Mouse (Mus musculus): ENCODE measurements around the gene Hoxa13. TPM values are rescaled to one million over a fixed set of nuclear protein-coding genes. Genes with fewer than 3 reads are reported as not detected.

Gene Hoxa13
- polyA plus RNA-seq, 1 experiment, result not detected

DNA sequence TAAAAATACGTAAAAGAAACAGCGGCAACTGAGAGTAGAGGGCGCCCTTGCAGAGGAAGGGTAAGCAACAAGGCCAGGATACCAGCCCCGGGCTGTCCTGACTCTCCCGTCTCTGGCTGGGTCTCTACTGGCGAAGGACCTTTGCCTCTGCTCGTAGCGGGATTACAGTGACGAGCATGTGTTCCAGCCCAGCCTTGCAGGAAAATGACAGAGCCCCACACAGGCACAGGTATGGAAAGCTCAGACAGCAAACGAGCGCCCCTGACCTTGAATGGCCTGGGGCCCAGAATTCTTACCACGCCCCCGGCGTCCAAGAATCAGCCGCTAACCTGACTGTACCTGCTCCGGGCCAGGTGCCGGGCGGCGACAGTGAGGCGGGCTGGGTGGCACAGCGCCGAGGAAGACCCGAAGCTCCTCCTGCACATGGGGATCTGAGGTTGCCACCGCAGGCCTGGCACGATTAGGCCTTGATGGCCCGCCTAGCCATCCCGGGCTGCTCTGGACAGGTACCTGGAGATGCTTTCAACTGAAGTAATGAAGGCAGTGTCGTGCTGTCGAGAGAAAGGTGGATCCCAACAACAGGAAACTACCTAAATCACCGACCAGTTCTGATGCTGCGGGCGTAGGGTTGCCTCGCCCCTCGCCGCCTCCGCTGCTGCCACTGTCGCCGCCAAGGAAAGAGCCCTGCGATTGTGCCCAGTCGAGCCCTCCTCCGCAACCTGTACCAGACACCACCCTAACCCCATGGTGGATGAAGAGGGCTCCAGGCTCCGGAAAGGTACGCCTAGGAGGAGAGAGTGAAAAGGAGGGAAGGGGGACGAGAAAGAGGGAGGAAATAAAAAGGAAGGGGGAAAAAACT, 30.9 kb downstream of the Hoxa13 start:
- H3K4me1 ChIP-seq (replicated peaks; ENCODE audit: control insufficient read depth, insufficient read depth, low read length), result peaks cover 5% of the 10 kb centered on the region; the same call in 1 of the 2 replicates
- no peak for DNase-seq
- no peak for TF ChIP-seq POLR2A (IDR thresholded peaks at IDR 0.05; ENCODE audit: control insufficient read depth, extremely low read depth, insufficient read depth, low read length, poor library complexity)
- TF ChIP-seq CTCF (IDR thresholded peaks at IDR 0.05; ENCODE audit: borderline replicate concordance, control insufficient read depth, extremely low read depth, insufficient read depth, low read length, poor library complexity), result no peak
- no peak overlapping the region for H3K4me3 ChIP-seq (ENCODE audit: control insufficient read depth, insufficient read depth, low read length)
- no peak overlapping the region for H3K27ac ChIP-seq (ENCODE audit: control insufficient read depth, insufficient read depth, low read length)
- H3K36me3 ChIP-seq (ENCODE audit: control insufficient read depth, insufficient read depth, low read length), result no peaks in the 10 kb centered on the region
- WGBS, result 3% methylated on average over 44 of the region's 44 CpGs
- H3K27me3 ChIP-seq (ENCODE audit: control insufficient read depth, insufficient read depth, low read length), result peaks cover 51% of the 10 kb centered on the region

DNA sequence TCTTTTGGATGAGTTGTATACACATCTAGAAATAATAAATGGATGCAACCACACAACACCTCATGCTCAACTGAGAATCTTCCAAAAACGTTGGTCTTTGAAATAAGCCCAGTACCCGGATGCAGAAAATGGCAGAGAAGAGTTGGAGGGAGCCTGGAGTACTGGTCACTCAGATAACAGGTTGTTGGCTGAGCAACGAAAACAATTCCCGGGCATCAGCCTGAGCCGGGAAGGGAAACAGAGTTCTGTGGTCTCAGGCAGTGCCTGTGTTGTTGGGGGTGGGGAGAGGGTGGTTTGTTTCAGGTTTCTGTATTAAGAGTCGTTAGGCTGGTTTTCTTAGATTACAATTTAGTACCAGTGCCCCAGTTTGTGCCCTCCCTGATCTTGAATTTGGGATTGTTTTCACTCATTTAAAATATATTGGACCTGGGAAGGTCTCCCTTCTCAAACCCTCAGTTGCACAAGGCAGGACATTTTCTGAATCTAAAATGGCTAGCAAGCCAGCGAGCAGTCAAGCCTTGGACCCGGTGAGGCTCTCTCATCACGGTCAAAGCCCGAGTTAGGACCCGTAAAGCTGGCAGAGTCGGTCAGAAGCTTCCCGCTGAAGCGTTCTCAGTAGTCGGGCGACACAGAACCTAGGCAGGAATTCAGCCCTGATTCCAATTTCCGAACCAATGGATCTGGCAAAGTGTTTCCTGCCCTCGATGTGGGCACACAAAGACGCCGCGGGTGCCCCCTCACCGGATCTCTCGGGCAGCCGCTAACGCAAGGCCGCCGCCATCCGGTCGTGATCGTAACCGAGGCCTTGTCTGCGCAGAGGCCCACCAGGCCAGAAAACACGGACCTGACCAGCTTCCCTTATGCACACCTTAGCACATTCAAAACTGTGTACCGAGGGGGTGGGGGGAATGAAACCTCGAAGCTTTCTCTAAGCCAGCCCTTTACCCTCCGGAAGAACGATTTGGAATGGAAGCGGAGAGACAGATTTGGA, 31.9 kb downstream of the Hoxa13 start:
- Histone ChIP-seq H3K4me3 (ENCODE audit: control insufficient read depth, insufficient read depth, low read length) (no peak overlapping the region), H3K36me3 (ENCODE audit: control insufficient read depth, insufficient read depth, low read length) (no peaks in the 10 kb centered on the region), H3K27ac (ENCODE audit: control insufficient read depth, insufficient read depth, low read length) (no peak overlapping the region), H3K27me3 (ENCODE audit: control insufficient read depth, insufficient read depth, low read length) (peaks cover 44% of the 10 kb centered on the region), H3K4me1 (replicated peaks; ENCODE audit: control insufficient read depth, insufficient read depth, low read length) (no peaks in the 10 kb centered on the region; the same call in 1 of the 2 replicates)
- TF ChIP-seq CTCF (IDR thresholded peaks at IDR 0.05; ENCODE audit: borderline replicate concordance, control insufficient read depth, extremely low read depth, insufficient read depth, low read length, poor library complexity), result no peak
- TF ChIP-seq POLR2A (IDR thresholded peaks at IDR 0.05; ENCODE audit: control insufficient read depth, extremely low read depth, insufficient read depth, low read length, poor library complexity), result no peak
- WGBS, result 3% methylated on average over 38 of the region's 38 CpGs
- DNase-seq, result no peak

DNA sequence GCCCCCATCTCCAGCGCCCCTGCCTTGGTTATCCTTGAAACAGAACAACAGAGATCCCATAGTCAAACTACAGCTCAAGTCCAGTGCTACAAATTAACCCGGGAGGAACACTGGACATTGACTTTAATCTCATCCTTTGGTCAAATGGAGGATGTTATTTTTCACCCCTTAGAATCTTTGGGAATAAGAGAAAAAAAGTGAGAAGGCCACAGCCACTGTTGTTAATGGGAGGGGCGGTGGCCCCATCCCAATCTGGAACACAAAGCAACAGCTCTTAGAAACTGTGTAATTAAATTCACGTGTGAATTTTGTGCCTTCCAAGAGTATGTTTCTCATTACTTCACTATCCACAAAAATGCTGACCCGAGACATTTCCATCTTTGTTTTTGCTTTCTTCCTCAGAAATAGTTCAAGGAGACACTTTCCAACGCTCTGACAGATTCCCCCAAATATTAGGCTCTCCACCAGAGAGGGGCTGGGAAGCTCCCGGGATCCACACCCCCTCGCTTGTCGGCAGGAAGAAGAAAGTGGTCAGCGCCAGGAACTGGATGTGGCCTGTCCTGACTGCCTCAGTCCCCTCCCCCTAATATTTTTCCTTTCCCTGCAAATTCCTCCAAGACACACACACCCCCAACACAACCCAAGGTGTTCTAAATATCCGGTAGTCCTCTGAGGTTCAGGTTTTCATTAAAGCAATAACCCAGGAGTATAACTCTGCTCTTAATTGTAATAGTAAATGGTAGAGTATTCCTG, 33.0 kb downstream of the Hoxa13 start:
- no peak overlapping the region for H3K4me3 ChIP-seq (ENCODE audit: control insufficient read depth, insufficient read depth, low read length)
- H3K4me1 ChIP-seq (replicated peaks; ENCODE audit: control insufficient read depth, insufficient read depth, low read length), result no peaks in the 10 kb centered on the region; the same call in 1 of the 2 replicates
- no peak for TF ChIP-seq POLR2A (IDR thresholded peaks at IDR 0.05; ENCODE audit: control insufficient read depth, extremely low read depth, insufficient read depth, low read length, poor library complexity)
- no peak for TF ChIP-seq CTCF (IDR thresholded peaks at IDR 0.05; ENCODE audit: borderline replicate concordance, control insufficient read depth, extremely low read depth, insufficient read depth, low read length, poor library complexity)
- H3K27ac ChIP-seq (ENCODE audit: control insufficient read depth, insufficient read depth, low read length), result no peak overlapping the region
- no peaks in the 10 kb centered on the region for H3K36me3 ChIP-seq (ENCODE audit: control insufficient read depth, insufficient read depth, low read length)
- 60% methylated on average over 11 of the region's 11 CpGs for WGBS
- H3K27me3 ChIP-seq (ENCODE audit: control insufficient read depth, insufficient read depth, low read length), result peaks cover 42% of the 10 kb centered on the region
- no peak for DNase-seq

DNA sequence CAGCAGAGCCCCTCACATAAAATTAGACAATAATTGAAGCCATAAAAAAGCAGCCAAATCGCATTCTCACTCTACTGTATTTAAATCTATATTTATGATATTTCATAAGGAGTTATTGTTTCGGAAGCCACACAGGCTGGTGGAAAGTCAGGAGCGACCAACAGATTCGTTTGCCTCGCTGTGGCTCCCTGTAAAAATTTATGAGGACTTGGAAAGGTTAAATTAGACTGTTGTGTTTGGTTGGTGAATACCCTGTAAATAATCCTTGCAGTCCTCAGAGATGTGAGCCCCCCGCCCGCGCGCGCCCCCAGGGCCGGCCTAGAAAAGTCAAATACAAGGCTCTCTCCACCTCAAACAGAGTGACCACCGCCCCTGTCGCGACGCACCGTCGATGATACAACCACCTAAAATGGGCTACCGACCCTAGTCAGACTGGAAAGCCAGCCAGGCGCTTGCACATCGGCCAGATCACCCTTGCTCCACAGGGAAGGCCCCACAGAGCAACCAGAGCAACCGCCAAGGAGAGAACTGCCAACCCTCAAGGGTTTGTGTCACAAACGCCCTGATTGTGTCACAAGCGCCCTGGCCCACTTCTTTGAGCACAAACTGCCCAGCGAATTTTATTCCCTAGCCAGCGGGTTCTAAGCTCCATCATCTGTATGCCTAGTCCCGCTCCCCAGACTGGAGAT, 34.0 kb downstream of the Hoxa13 start:
- DNase-seq, result no peak
- WGBS, result 20% methylated on average over 26 of the region's 26 CpGs
- TF ChIP-seq CTCF (IDR thresholded peaks at IDR 0.05; ENCODE audit: borderline replicate concordance, control insufficient read depth, extremely low read depth, insufficient read depth, low read length, poor library complexity) (no peak), POLR2A (IDR thresholded peaks at IDR 0.05; ENCODE audit: control insufficient read depth, extremely low read depth, insufficient read depth, low read length, poor library complexity) (no peak)
- Histone ChIP-seq H3K4me3 (ENCODE audit: control insufficient read depth, insufficient read depth, low read length) (no peak overlapping the region), H3K4me1 (replicated peaks; ENCODE audit: control insufficient read depth, insufficient read depth, low read length) (no peaks in the 10 kb centered on the region; the same call in 1 of the 2 replicates), H3K27me3 (ENCODE audit: control insufficient read depth, insufficient read depth, low read length) (peaks cover 38% of the 10 kb centered on the region), H3K36me3 (ENCODE audit: control insufficient read depth, insufficient read depth, low read length) (no peaks in the 10 kb centered on the region), H3K27ac (ENCODE audit: control insufficient read depth, insufficient read depth, low read length) (no peak overlapping the region)

DNA sequence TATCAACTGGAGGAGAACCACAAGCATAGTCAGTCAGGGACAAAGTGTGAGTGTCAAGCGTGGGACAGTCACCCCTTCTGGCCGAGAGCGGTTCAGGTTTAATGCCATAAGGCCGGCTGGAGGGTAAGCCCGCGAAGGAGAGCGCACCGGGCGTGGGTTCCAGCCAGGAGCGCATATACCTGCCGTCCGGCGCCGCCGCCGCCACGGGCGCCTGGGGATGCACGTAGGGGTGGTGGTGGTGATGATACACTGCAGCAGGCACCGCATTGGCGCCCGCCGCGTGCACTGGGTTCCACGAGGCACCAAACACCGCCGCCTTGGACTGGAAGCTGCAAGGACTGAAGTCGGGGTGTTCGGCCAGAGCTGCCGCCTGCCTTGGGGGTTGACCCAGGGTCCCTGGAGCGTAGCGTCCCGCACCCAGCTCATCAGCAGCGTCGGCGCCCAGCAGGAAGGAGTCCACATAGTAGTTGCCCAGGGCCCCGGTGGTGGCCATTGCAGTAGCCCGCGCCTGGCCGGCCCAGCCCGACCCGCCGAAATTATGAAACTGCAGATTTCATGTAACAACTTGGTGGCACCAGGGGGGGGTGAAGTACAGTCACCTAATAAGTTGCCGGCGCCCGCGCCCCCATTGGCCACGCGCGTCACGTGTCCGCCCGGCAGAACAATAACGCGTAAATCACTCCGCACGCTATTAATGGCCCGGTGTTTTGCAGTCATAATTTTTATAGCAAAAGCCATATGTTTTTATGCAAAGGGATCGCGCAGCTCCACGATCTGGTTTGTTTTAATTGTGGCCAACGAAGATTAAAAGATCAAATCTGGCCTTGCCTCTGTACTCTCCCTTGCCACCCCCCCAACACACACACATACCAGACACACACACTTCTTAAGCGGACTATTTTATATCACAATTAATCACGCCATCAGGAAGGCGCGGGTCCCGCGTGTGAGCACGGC, 34.8 kb downstream of the Hoxa13 start:
- no peak overlapping the region for H3K4me3 ChIP-seq (ENCODE audit: control insufficient read depth, insufficient read depth, low read length)
- H3K36me3 ChIP-seq (ENCODE audit: control insufficient read depth, insufficient read depth, low read length), result no peaks in the 10 kb centered on the region
- WGBS, result 1% methylated on average over 69 of the region's 69 CpGs
- peaks cover 38% of the 10 kb centered on the region for H3K27me3 ChIP-seq (ENCODE audit: control insufficient read depth, insufficient read depth, low read length)
- no peak for DNase-seq
- H3K27ac ChIP-seq (ENCODE audit: control insufficient read depth, insufficient read depth, low read length), result no peak overlapping the region
- peaks cover 2% of the 10 kb centered on the region; the same call in 1 of the 2 replicates for H3K4me1 ChIP-seq (replicated peaks; ENCODE audit: control insufficient read depth, insufficient read depth, low read length)
- no peak for TF ChIP-seq CTCF (IDR thresholded peaks at IDR 0.05; ENCODE audit: borderline replicate concordance, control insufficient read depth, extremely low read depth, insufficient read depth, low read length, poor library complexity)
- no peak for TF ChIP-seq POLR2A (IDR thresholded peaks at IDR 0.05; ENCODE audit: control insufficient read depth, extremely low read depth, insufficient read depth, low read length, poor library complexity)

All from thymus, adult 2 months (tissue).